Mouse (Mus musculus): ENCODE measurements around the gene Mnat1.
A peak's percentile ranks its signal among the peaks of the same experiment; 100 is the strongest.
"Not testable (repeated sequence)": the region's sequence is repeated elsewhere in the genome, so short reads cannot be mapped to it uniquely, and the experiment has no call there.

Mnat1 gene

DNA sequence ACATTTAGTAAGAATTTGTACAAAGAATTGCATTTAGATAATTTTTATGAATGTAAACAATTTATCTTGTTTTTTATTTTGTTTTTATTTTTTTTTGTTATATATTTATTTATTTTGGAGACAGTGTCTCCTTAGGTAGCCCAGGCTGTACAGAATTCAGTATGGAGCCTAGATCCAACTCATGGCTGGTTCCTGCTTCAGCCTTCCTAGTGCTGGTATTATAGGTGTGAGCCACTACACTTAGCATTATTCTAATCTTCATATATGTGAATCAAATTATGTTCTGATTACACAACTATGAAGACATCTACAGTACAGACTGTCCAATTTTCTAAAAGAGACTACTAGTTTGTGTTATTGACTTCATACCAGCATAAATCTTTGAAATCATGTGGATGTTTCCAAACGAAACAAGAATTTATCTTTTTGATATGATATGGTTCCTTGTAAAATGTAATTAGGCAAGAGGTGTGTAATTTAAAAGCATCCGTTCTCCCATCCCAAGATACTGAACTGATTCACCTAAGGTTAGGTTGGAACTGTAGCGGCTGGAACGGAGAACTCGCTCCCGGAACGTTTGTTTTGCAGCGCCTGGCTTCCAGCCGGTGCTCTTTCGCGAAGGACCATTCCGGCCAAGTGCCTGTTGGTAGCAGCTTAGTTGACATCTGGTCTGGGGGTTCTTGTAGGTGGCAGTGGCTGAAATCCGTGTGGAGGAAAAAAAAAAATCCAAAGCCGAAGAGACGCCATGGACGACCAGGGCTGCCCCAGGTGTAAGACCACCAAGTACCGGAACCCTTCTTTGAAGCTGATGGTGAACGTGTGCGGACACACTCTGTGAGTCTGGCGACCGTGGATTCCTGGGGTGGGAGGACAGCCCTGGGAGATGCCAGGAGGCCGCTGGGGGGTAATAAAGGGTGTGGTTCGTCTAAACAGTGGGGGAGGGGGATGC is at the start of gene Mnat1:
Mnat1 (plus strand) TSS at position 625 of the 949 bp plus-strand sequence.
- peak; percentile 80 for DNase-seq (ENCODE audit: low spot score)

DNA sequence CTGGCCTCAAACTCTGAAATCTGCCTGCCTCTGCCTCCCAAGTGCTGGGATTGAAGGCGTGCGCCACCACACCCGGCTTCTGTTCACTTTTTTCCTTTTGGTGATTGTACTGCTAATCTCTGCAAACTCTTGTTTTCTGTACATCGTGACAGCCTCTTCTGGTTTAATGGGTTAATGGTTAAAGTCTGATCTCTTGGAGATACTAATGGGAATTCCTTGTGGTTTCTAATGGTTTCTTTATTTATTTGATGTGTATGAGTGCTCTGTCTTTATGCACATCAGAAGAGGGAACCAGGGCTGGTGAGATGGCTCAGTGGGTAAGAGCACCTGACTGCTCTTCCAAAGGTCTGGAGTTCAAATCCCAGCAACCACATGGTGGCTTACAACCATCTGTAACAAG is 41.7 kb upstream of the Mnat1 start:
- not testable (repeated sequence) for DNase-seq (ENCODE audit: low spot score)

DNA sequence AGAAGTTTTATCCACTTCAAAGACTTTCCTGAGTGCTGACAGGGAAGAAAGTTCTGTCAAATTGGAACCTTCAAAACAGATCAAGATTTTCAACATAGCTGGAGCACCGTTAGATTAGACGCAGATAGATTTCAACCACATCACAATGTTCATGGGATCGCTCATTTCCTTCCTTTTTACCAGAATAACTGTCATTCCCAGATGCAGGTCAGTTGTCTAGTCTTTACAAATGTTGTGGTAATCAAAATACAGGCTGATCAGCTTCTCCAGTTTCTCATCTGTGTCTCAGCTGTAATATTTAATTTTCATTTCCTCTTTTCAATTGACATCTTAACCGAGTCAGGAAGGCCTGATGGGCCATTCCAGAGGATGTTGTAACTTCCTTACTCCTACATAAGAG is 39.7 kb upstream of the Mnat1 start:
- no peak for DNase-seq (ENCODE audit: low spot score)

DNA sequence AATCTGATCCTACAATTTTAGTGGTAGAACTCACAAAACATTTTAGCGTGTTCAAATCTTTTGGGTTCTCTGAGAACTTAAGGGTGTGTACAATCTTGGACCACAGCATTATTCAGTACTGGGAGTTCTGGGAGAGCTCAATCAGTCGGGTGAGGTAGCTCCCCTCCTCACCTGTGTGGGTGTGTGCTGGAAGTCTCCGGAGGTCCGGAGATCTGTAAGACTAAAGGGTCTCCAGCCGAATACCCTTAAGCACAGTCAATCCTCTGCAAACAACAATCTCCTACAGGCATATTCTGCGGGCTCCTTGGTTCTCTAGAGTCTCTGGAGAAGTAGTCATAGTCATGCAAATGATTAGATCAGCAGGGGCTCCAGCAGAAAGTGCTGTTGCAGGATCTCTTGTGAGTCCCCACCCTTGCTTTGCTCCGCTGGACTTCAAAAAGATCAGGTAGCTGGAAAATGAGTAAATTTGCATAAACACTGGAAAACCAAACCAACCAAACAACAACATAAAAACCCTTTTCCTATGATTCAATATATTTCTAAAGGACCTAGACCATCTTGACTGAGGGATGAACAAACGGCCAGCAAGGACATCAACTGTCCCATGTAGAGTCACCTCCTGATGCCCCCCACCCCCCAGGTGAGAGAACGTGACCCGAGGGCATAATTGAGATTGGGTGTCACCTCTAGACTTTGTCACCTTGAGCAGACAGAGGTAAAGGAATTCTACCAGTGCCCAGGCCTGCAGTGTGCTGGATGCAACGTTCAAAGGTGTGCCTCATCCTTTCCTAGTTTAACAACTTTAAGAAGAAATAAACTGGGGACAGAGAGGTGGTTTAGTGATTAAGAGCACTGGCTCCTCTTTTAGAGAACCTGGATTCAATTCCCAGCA is 37.5 kb upstream of the Mnat1 start:
- no peak for DNase-seq (ENCODE audit: low spot score)

DNA sequence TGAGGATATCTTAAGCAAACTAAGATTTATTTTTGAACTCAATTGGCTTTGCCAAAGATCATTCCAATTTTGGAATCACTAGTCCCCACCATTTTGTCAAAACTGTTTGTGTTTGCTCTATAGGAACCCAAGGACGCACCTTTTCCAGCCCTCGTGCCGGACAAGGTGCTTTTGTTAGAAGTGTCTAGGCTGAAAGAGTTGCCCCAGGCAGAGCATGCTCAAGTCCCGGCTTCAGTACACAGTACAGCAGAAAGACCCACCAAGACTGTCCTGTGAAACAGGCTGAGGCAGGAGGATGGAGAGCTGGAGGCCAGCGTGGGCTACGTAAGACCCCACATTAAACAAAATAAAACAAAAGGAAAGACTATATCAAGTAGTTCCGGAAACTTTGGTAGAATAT is 36.4 kb upstream of the Mnat1 start:
- DNase-seq (ENCODE audit: low spot score): no peak

DNA sequence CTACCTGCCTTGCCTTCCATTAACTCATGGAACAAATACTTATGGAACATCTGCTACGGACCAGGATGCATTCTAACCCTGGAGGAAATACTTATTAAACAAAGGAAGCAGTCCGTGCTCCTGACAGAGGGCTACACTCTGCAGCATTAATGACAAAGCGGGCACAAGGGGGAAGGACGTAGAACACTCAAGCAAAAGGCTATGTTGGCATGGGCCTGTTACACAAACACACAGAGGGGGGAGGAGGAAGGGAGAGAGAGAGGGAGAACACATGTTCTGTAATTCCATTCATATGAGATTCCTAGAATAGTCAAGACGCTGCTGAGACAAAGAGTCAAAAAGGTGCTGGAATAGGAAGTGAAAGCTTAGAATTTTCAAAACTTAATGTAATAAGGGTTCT is 35.0 kb upstream of the Mnat1 start:
- DNase-seq (ENCODE audit: low spot score): no peak

DNA sequence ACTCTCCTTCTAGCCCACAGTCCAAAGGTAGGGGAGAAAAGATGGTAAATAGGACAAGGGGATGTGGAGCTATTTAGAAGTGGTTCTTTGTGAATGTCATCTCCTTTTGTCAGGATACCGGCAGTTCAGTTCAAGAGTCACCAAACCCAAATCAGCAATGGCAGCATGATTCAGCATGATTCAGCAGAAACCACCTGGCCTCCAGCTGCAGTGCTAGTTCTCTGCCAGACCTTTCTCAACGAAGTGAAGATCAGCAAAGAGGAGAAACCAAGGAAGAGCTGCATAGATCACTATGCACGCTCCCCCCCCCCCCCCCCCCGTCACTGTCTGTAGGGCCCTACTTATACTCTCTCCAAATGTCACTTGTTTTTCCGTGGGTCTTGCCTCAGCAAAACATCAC is 34.6 kb upstream of the Mnat1 start:
- DNase-seq (ENCODE audit: low spot score): peak; percentile 84

DNA sequence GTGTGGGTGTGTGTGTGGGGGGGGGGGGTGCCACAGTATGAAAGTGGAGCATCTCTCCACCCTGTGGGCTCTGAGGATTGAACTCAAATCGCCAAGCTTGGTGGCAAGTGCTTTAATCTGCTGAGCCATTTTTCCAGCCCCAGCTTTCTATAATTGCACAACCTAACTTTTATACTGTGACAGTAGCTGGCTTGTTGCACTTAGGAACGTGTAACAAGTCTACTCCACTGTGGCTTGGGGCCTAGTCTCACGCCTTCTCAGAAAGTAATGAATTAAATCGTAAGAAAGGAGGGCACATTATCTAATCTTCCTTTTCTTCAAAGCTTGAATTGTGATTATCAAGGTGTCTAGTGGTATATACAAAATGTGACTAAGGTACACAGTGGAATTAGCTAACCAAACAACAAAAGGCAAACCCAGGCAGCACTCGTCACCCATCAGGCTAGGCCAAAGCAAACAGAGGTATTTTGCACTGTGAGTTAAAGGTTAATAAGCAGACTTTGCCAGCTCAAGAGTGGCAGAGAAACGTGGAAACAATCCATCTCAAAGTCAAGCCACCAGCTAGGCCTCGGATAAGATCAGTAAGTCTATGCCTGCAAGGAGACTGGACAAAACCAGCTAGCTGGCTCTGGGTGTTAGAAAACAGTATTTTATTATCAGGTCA is 32.7 kb upstream of the Mnat1 start:
- DNase-seq (ENCODE audit: low spot score): no peak

DNA sequence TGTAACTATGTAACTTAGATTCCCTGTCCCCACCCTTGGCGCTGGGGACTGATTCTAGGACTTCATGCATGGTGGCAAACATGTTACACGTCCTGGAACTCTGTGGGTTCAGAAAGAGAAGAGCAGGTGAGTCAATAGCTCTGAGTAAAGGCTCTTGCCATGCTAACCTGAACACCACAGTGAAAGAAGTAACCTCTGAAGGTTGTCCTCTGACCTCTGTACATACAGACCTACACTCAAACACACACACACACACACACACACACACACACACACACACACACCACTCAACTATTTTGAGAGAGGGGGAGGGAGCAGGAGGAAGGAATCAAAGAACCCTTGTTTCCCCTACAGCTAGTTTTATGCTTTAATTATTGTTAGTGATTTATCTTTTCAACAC is 29.3 kb upstream of the Mnat1 start:
- no peak for DNase-seq (ENCODE audit: low spot score)

DNA sequence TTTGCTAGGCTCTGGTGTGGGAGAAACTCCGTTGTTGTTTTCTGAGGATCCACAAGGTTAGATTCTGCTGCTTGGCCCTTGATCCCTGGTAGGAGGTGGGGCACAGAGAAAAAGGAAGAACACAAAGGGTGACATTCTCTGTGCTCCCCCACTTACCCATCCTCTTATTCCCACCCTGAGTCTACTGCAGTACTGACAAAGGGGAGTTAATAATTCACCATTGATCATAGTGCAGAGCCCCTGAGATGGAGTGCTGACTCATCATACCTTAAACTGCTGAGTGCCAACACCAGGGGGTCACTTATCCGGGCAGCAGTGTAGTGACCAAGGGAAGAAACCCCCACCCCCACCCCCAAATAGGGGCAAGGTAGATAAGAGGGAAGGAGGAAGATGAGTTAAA is 28.9 kb upstream of the Mnat1 start:
- DNase-seq (ENCODE audit: low spot score): no peak

DNA sequence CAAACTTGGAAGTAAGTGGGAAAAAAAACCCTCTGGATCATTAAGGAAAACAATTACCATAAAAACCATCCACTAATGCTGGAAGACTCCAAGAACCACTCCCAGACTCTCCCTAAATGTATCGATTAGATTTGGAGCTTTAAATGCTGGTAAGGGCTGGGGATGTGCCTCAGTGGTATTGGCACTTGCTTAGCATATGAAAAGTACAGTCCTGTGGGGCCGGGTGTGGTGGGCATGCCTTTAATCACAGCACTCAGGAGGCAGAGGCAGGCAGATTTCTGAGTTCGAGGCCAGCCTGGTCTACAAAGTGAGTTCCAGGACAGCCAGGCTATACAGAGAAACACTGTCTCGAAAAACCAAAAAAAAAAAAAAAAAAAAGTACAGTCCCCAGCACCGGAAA is 27.3 kb upstream of the Mnat1 start:
- DNase-seq (ENCODE audit: low spot score): not testable (repeated sequence)

DNA sequence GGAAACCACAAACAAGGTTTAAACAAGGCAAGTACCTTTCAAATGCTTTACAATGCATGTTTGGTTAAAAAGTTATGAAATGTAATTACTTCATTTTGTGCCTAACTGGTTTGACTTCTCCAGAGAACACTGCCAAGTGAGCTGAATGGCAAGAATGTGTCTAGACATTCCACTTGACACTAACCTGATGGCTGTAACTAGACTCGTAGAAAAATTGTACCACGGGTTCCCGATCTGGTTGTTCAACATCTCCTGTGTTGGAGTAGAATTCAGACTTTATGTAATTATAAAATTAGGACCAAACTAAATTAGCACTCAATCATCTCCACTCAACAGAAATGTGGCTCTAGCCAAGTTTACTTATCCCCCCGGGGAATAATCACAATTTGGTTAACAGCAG is 24.9 kb upstream of the Mnat1 start:
- no peak for DNase-seq (ENCODE audit: low spot score)

DNA sequence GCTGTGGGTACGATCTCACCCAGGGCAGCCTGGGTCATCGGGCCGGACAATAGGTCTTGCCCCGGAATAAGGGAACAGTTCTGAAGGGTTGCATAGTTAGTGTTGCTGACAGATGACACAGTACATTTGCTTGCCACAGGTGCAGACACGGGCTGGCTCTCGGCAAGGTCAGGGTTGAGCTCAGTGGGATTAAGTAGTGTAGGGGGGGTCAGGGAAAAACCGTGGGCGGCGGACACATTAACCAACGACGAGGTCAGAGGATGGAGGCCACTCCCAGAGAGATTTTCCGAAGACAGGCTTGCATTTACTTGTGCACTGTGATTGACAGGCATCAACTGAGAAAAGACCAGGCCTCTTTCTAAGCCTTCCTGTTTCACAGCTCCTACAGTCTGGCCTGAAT is 19.8 kb upstream of the Mnat1 start:
- no peak for DNase-seq (ENCODE audit: low spot score)

DNA sequence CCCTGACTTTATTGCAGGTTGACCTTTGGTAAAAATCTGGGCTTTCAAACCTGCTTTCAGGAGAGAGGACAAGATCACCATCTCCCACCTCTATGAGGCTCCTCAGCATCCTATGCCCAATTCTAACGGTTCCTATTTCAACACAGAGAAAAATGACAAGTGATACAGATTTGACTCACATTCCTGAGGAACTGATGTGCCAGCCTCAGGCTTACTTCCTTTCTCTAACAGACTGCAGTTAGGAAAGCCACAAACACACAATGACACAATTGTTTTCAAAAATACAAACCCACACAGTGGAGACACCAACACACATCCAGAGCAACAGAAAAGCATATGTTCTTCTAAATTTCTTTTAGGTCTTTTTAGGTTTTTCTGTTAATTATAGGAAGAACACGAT is 15.7 kb upstream of the Mnat1 start:
- no peak for DNase-seq (ENCODE audit: low spot score)

DNA sequence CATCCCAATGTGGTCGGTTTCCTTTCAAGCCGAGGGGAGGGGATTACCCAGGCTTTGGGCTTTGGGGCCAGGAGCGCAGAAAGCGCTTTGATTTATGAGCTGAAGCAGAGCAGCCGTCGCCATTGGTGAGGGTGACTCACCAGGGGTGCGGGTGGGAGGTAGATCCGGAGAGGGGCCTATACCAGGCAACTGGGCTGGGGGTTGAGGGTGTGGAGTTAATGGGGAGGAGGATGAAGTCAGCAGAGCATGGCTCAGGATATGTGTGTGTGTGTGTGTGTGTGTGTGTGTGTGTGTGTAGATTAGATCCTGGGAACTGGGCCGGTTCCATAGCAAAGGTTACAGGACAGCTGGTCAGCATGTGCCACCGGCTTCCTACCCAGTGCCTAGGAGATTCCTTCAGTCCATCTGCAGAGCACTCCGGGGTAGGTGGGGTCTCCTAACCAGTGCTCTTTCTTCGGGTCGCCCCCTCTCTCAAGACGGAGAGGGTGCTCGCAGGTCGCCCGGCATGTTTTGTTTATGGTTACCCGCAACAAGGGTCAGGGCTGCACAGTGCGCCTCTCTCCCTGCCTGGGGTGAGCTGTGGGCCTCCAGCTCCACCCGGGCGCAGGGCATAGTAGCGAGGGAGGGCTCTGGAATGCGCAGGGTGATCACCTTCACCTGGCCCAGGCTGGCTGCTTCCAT is 12.9 kb upstream of the Mnat1 start:
- DNase-seq (ENCODE audit: low spot score): no peak

DNA sequence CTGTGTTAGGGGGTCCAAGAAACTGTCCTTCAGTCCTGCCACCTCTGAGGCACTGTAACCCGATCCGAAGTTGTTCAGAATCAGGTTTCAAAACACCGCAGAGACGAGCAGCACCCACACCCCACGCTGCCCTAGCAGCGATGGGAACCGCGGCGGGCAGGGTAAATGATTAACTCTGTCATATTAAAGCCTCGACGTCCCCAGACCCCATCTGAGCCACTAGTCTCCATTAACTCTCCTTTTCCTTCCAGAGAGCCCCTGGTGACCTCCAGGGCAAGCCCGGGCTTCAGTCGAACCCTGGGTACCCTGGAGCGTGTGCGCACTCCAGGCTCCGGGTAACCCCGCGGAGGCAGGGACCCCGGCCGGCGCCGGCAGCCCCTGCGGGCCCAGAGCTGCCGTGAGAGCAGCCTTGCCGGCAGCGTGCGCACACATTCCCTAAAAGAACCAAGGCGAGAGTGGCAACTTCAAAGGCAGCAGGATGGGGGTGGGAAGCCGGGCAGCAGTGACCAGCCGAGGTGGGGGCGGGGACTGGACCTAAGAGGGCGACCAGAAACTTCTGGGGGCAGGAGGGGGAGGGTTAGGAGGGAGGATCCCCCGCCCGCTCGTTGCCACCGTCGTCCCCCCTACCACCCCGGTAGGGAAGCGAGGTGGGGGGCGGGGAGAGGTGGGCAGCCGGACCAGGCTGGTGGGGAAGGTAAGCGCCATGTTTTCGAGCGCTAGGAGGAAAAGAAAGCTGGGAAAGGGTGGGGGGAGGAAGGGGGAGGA is 11.8 kb upstream of the Mnat1 start:
- no peak for DNase-seq (ENCODE audit: low spot score)

DNA sequence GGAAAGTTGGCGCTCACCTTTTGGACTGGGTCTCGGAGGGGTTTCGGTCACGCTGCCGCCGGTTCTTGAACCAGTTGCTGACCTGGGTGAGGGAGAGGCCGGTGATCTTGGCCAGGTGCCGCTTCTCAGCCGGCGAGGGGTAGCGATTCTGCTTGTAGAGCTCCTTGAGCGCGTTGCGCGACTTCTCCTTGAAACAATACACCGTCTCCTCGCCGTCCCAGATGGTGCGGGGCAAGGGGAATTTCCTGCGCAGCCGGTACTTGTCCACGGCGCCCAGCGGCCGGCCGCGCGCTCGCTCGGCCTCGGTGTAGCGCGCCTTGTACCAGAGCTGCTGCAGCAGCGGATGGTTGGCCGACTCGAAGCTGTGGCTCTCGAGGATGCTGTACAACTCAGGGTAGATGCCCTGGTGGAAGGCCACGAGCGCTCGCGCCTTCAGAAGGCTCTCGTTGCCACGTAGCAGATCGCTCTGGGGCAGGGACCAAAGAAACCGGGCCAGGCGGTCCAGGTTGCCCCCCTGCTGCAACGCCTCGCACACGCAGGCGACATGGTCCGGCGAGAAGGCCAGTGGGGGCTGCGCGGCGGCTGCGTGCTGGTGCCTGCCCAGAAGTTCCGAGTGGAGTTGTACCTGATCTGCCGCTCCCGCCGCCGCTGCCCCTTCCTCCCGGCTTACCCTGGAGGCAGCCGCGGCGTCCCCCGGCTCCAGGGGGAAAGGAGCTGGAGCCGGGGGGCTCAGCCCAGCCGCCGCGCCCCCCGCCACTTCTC is 11.0 kb upstream of the Mnat1 start:
- DNase-seq (ENCODE audit: low spot score): no peak

DNA sequence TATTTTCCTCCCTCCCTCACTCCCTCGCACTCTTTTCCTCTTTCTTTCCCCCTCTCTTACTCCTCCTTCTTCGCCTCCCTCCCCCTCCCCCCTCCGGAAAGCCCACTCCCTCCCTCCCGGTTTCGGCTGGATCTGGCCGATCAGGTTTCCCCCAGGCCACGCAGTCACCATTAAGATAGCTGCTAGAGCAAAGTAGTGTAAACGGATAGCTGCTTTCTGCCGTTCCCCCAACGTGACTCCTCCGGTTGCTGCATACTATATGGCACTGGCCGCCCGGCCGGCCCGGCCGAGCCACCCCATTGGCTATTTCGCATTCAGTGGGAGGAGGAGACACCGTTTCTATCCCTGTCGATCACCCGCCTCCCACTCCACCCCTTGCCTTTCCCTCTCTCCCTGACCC is 10.3 kb upstream of the Mnat1 start, which contains the start of gene Six4:
Six4 (minus strand) TSS at position 261 of the 400 bp plus-strand sequence.
- no peak for DNase-seq (ENCODE audit: low spot score)

DNA sequence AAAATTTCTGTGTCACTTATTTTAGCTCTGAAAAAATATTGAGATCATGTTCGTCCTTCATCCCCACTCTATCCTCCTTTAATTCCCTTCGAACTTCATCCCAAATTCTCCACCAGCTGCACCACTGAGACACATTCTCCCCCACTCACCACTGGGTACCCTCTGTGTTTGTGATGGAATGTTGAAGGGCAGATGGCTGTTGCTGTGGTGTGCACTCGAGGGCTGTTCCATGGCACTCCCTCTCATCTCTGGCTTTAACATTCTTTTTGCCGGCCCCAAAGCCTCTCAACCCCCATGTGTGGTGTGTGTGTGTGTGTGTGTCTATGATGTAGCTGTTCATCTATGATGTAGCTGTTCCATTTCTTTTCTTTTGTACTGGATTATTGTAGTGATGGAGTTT is 1.7 kb downstream of the Mnat1 start:
- no peak for DNase-seq (ENCODE audit: low spot score)

DNA sequence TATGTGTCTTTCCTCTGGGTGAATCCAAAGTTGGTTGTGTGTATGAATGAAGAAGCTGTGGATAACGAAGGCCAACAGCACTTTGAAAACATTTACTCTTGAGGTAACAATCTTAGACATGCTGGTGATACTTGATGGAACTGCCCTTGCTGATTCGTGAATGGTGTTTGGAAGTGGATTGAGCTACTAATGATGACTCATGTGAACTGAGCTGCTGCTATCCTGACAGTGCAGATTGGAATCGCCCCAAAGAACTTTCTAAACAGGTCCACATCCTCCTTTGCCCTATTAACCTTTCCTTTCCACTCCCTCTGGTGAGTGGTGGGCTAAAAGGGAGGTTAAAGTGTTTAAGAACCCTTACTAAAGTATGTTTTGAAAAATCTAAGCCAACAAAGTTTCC is 17.2 kb downstream of the Mnat1 start:
- no peak for DNase-seq (ENCODE audit: low spot score)

Measured in c-Kit-positive CD71-positive TER-119-positive erythroid progenitor cells, embryonic 14.5 days (primary cell).